Mouse (Mus musculus): Measurements from ENCODE around the gene Slco1a4.
"Not testable (repeated sequence)": the region's sequence is repeated elsewhere in the genome, so short reads cannot be mapped to it uniquely, and the experiment has no call there.

Gene Slco1a4

DNA sequence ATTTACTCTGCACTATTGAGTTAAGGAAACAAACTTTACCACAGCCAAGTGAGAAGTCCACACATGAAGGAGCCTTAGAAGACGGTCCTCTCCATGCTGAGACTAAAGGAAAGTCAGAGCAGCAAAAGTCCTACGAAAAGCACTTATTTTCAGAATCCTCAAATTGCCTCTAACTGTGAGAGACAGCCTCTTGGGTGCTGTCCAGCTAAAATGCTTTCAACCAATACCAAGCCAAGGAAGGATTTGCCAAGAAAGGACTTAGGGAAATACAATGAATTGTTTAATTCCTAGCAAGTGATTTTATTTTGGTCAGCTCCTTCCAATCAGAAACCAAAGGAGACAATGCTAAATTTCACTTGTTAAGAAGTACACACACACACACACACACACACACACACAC lies at the start of gene Slco1a4:
Gene Slco1a4 (minus strand): TSS at position 115 of the 400 bp plus-strand sequence.
- no peak for DNase-seq (ENCODE audit: low spot score)

DNA sequence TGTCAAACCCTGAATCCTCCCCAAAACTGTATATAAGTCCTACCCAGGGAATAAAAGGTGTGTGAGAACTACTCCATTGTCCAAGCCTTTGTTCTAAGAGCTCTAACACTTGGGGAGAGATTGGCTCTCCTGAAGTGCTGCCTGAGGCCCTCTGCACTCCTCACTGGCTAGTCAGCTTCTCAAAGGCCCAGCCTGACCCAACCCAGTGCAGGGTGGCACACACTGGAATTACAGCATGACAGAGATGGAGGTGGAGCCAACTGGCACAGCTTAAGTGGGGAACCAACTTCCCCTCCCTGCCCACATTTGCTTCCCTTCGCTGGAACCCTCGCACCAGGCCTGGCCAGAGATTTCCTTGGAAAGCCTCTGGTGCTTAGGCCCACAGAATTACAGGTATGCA lies 42.2 kb upstream of the Slco1a4 start:
- DNase-seq (ENCODE audit: low spot score) = no peak

DNA sequence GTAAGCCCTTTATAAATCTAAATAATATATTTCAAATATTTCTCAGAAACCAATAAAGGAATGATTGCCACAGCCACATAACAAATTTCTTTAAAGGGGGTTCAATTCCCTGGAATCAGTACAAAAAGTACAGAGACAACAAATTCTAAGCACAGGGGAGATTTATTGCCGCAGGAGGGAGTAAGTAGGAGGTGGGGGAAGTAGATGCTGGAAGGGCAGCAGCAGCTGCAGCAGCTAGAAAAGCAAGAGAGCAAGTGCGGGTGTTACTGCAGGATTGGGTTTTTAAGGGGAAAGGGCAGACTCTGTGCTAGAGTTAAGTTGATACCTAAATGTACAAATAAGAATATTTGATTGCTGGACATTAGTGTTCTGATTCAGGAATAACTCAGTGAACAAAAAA lies 33.7 kb upstream of the Slco1a4 start:
- DNase-seq (ENCODE audit: low spot score) = no peak

DNA sequence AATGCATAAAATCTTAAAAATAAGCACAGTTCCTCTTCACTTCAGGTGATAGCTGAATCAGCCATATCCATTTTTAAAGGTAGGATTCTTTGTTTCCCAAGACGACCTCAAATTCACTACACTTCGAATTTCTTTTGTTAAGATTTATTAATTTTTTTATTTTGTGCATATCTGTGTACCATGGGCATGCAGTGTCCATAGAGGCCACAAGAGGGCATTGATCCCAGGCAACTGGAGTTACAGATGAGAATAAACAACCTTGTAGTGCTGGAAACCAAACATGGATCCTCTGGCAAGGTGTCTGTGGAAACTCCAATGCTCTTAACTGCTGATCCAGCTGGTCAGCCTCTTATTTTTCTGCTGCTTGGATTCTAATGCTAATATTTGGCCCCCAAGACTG lies 32.2 kb upstream of the Slco1a4 start:
- no peak for DNase-seq (ENCODE audit: low spot score)

DNA sequence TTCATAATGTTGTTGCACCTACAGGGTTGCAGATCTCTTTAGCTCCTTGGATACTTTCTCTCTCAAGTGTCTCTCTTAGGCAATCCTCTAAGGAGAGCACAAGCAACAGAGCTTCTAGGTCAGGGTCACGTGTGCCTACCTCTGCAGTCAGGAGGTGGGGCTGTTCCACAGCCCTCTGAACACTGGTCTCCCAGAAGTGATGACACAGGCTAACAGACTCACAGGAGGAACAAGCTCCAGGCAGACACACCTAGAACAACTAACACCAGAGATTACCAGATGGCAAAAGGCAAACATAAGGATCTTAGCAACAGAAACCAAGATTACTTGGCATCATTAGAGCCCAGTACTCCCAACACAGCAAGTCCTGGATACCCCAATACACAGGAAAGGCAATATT lies 26.6 kb upstream of the Slco1a4 start:
- DNase-seq (ENCODE audit: low spot score) = no peak

DNA sequence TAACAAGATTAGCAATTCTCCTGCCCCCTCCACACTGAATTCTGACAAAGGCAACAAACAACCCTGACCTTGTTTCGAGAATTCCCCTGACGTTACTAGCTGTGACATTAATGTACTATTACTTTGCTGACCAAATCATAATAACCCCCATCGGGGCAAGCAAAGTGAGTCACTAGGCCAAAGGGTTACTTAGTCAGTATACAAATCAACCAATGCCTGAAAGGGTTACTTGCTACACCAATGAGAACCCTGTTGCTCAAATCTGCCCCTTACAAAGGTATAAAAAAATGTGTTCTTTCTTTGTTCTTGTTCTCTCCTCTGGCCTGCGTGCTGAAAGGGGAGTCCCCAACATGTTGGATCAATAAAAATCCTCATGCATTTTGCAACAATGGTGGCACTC lies 19.7 kb upstream of the Slco1a4 start:
- not testable (repeated sequence) for DNase-seq (ENCODE audit: low spot score)

DNA sequence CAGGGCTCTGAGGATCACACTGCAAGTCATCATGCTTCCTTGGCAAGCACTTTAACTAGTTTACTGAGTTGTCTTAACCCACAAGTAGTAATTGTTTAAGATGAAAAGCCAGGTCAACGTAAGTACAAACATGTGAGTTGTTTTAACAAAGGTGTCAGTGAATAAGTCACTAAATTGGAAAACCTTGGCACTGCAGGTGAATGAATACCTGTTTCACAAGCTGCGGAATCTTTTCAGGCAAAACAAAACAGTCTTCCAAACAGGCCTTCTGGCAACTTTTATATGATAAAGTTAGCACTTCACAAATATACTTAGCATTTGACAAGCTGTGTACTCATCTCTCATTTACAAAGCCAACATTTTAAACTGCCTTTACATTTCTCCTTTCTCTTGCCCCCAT lies 15.7 kb upstream of the Slco1a4 start:
- no peak for DNase-seq (ENCODE audit: low spot score)

DNA sequence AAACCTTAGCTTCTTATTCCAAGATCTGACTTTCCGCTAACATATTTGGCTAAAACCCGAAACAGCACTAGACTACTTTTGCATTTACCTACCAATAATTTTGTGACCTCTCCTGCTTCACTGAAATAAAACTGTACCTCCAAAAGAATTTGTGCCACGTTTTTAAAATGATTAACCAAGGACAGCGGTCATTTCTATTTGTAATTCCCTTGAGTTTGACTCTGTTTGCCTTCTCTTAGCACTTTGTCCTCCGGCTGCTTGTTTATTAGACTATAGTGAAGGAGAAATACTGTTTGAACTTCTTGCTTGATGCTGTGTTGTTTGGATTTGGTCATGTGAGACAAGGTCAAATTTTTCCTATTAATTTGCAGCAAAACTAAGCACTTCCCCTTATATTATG lies 12.7 kb upstream of the Slco1a4 start:
- DNase-seq (ENCODE audit: low spot score) = no peak

DNA sequence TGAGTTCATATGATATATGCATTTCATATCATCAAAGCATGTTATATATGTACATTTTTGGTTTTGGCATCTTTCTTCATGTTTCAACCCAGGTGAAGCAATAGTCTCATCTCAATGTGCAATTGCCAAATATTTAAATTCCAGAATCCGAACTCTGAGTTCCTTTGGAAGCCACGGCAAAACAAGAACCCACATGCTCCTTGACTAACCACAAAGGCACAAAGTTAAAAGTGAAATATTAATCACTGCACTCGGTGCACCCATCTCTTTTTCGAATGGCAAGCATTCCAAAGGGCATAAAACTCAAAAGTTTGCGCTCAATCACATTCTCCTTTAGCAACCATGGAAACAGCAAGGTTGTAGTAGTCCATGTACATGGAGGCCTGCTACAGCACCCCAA lies 10.0 kb upstream of the Slco1a4 start:
- DNase-seq (ENCODE audit: low spot score) = no peak

DNA sequence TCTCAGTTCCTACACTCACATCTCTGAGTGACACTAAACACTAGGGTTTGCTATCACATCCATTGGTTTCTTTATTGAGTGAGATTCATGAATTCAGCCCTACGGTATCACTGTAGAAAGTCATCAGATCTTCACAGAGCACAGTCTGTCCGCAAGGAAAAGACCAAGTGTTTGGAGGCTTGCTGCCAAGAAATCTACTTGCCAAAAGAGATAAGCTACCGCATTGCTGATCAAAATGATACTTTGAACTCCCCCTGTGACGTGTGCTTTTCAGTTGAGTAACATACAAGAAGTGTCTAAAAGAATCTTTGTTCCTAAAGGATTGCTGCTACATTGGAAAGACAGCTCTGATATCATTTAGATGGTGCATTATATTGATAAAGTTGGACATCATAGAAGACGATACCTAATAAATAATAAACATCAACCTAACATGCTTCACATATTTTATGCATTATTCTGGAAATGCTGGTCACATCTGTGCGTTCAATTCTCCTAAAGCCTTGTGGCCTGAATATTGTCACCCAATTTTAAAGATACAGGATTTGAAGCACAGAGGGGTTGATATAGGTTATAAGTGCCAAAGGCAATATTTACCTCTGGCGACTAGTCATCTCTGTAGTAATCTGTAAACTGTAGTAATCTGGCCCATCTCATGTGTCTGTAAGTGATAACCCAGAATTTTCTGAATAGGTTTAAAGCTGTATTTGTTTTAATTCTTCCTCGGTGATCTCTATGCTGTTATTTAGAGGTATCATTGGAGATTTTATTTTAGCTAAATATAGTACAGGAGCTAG lies 1.9 kb upstream of the Slco1a4 start:
- no peak for DNase-seq (ENCODE audit: low spot score)

DNA sequence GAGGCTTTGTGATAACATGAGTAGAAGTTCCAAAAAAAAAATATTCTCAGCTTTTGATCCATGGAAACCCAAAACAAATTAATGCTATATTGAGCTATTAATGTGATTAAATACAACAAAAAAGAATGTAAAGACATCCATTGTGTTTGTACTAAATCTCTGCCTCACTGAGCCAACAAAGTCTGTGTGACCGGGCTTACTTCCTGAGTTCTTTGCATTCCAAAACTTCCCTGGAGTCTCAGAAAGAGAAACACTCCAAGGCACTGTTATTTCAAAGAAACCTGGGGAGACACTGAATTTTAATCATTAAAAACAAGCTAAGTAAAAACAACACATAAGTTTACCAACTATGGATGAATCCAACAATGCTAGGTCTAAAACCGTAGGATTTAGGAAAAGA lies 2.4 kb downstream of the Slco1a4 start:
- no peak for DNase-seq (ENCODE audit: low spot score)

DNA sequence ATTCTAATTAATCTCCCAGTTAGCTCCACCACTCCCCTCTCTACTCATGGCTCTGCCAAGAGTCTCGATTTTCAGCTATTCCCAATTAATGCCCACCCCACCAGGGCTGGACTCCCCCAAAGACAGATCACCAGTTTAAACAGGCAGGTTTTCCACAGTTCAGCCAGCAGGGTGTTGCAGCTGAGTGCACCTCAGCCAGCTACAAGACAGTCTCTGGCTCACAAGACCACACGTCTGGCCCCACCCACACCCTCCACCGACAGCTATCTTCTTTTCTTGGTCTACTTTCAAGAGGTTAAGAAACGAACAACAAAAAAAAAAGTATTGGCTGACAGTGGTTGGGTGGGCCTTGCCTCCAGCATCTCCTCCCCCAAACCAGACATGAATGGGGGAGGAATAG lies 6.9 kb downstream of the Slco1a4 start:
- no peak for DNase-seq (ENCODE audit: low spot score)

DNA sequence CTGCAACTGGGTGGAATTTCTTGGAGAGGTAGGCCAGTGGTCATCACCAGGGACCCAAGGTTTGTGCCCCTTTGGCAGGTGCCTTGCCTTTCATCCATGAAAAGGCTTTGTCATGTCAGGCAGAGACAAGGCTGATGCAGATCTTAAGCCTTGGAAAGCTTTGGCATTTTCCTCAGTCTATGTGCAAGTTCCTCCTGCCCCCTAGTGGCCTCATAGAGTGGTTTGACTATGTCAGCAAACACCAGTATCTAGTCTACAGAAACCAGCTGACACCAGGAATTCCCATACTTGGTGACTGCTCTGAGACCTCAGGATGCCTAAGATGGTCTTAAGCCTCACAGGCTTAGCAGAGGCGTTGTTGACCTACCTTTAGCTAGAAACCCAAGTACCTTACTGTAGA lies 58.2 kb downstream of the Slco1a4 start:
- DNase-seq (ENCODE audit: low spot score) = no peak

DNA sequence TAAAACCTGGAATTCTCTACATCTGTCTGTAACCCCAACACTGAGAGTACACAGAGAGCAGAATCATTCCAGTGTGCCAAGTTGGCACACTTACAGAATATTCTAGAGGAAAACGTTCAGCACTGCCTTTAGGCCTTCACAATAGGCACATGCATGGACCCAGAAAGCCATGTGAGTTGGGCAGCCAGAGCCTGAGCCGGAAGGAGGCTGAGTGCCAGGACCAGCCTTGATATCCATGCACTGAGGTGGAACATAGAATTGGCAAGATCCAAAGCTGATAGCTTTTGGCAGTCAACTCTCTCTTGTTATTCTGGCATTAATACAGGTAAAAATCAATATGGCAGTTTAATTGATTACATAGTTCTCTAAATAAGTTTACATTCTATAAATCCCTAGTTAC lies 81.5 kb downstream of the Slco1a4 start:
- peak; percentile 4 for DNase-seq (ENCODE audit: low spot score)

DNA sequence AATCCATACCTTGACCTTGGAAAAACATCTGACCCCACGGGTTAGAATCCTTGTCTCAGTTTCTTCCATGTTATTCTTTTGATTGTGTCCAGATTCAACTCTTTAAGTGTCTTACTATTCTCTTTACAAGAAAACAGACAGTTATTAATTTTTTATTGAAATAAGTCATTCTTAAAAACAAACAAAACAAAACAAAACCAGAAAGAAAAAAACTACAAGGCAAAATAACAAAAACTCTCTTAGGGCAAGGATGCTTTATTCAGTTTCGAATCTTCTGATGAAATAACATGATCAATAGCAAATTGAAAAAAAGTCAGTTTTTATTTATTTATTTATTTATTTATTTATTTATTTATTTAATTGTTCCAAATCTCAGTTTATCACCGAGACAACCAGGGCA lies 82.3 kb downstream of the Slco1a4 start, which contains the start of gene Gm5724:
Gene Gm5724 (minus strand): TSS at position 101 of the 400 bp plus-strand sequence.
- DNase-seq (ENCODE audit: low spot score) = no peak
